Comparison of ENCODE assay signal across 12 mouse cellular contexts in the genomic region with DNA sequence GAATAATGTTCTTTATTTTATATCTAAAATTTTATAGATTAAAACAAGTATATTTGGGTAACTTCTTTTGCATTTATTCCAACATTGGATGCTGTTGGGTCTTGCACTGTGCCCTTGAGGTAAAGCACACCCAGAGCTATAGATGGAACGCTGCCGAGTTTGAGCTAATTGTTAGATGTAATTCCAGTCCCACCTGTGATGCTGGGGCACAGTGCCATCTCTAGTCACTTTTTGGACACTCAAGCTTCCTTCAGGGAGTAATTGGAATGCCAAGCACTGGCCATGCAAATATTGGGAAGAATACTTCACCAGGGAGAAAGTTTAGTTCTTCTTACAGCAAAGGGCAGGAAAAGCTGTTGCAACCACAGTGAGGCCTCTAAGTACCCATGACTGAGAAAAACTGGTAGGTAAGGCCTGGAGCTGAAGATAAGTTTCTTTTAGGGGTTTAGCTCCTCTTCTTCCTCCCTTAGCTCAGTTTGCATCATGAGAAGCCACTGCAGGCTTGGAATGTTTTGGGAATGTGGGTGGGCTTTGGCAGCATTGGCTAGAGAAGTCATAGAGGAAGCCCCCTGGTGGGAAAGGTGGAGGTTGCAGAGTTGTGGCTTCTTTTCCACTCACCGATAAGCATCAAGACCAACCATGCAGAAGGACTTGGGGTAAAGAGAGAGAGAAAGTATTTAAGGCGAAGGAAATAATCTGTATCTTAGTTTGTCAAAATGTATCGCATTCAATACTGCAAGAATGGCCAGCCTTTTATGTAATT.
DNase-seq lines count a peak whose midpoint lies in the region; ATAC-seq and TF ChIP-seq lines count a peak whose summit lies in the region.
"Had no signal": no experiment of that assay in that cellular context is flagged by ENCODE, and none has a peak within 500 bp of the region (broad histone marks: within the 10 kb centered on the region; RNA-seq: fewer than 3 reads in every experiment).

No protein-coding gene starts in this region.

- peak; percentile 7 for DNase-seq in heart, postnatal 4 days
- DNase-seq in heart, postnatal 36 days = no peak
- DNase-seq in 416B (ENCODE audit: low read depth) = peak; percentile 5
- peak; percentile 52 to 75 for DNase-seq in cerebellum, adult 2 months
- peak; percentile 40 for DNase-seq in limb, embryonic 14.5 days (ENCODE audit: low spot score)
- DNase-seq in urinary bladder, adult 2 months (ENCODE audit: low spot score) = no peak
- DNase-seq in spleen, postnatal 10 days (ENCODE audit: low spot score in 2 of 2) = no peak
- no peak for DNase-seq in ovary, adult 18-20 months (ENCODE audit: low spot score)
- DNase-seq: heart, adult 2 months had no signal

- no peaks in the 10 kb centered on the region for H3K4me1 ChIP-seq in cerebellum, adult 2 months (ENCODE audit: control insufficient read depth, insufficient read depth, low read length)
- H3K4me1 ChIP-seq in limb, embryonic 14.5 days (ENCODE audit: control insufficient read depth, insufficient read depth, low read length) = no peaks in the 10 kb centered on the region
- H3K4me1 ChIP-seq: megakaryocyte, embryonic 14.5 days had no signal

- no peak for ATAC-seq in limb, embryonic 14.5 days (ENCODE audit: low FRiP score, low read depth)
- ATAC-seq: CD4-positive, CD25-positive, alpha-beta regulatory T cell, adult 4 months; inflammation-experienced regulatory T-cells, adult 6 months had no signal

- no peaks in the 10 kb centered on the region for H3K36me3 ChIP-seq in limb, embryonic 14.5 days (ENCODE audit: control insufficient read depth, insufficient read depth, low read length)

- 63% methylated on average over 5 of the region's 5 CpGs for WGBS in cerebellum, adult 2 months
- WGBS in limb, embryonic 14.5 days = 88% methylated on average over 5 of the region's 5 CpGs

- H3K9me3 ChIP-seq in limb, embryonic 14.5 days (ENCODE audit: control insufficient read depth, low read length) = no peaks in the 10 kb centered on the region

- no peak overlapping the region for H3K9ac ChIP-seq in limb, embryonic 14.5 days (ENCODE audit: low read depth, low read length, severe bottlenecking)

- H3K4me2 ChIP-seq in limb, embryonic 14.5 days (replicated peaks; ENCODE audit: low read depth, low read length, severe bottlenecking) = no peak overlapping the region

- intact Hi-C loops in heart, postnatal 36 days (cut with DNase I) = no loop called here

- no peak overlapping the region for H3K27ac ChIP-seq in cerebellum, adult 2 months (ENCODE audit: insufficient read depth, low read length)
- no peak overlapping the region for H3K27ac ChIP-seq in limb, embryonic 14.5 days (replicated peaks; ENCODE audit: low read depth, low read length)
- H3K27ac ChIP-seq: heart, adult 2 months had no signal

- H3K4me3 ChIP-seq in cerebellum, adult 2 months (replicated peaks; ENCODE audit: insufficient read depth, low read depth, low read length) = no peak overlapping the region
- H3K4me3 ChIP-seq in limb, embryonic 14.5 days (replicated peaks; ENCODE audit: low read length) = no peak overlapping the region
- H3K4me3 ChIP-seq: heart, adult 2 months; megakaryocyte, embryonic 14.5 days had no signal

- no peak for TF ChIP-seq POLR2A in cerebellum, adult 2 months (IDR thresholded peaks at IDR 0.05; ENCODE audit: borderline replicate concordance, insufficient read depth, low read length)
- no peak for TF ChIP-seq POLR2A in limb, embryonic 14.5 days (IDR thresholded peaks at IDR 0.05; ENCODE audit: borderline replicate concordance, extremely low read depth, insufficient read depth, insufficient read length)

- TF ChIP-seq CTCF in cerebellum, adult 2 months (IDR thresholded peaks at IDR 0.05; ENCODE audit: borderline replicate concordance, insufficient read depth, low read depth, low read length) = 0 out of 2 replicates have a peak, but pooled peaks have one; percentile 10

- no peaks in the 10 kb centered on the region for H3K27me3 ChIP-seq in cerebellum, adult 2 months (ENCODE audit: control insufficient read depth, insufficient read depth, low read length)
- H3K27me3 ChIP-seq in limb, embryonic 14.5 days (ENCODE audit: control insufficient read depth, insufficient read depth, low read length) = no peaks in the 10 kb centered on the region
- H3K27me3 ChIP-seq: megakaryocyte, embryonic 14.5 days had no signal

Comparison
In these comparisons a context has a peak if more than half of its experiments do, and no peak if none do; other contexts are left out.
1. DNase-seq: peak in heart, postnatal 4 days (single experiment), 416B (single experiment), cerebellum, adult 2 months (2 of 2) and limb, embryonic 14.5 days (single experiment); none in heart, postnatal 36 days (0 of 2), urinary bladder, adult 2 months (single experiment), spleen, postnatal 10 days (0 of 2) and ovary, adult 18-20 months (single experiment).